Mouse (Mus musculus) myocyte (in vitro differentiated cells): ENCODE results near the gene Dph1. TPM values are rescaled to one million over a fixed set of nuclear protein-coding genes. Genes with fewer than 3 reads are reported as not detected.
A peak's percentile ranks its signal among the peaks of the same experiment; 100 is the strongest.

Experiments used
- H3K27me3 ChIP-seq: one replicate; pipeline ENCODE4 v1.6.1; 2011; ENCODE audit not compliant: control insufficient read depth, insufficient read depth, insufficient read length
- H3K36me3 ChIP-seq: one replicate; pipeline ENCODE4 v1.6.1; 2011; ENCODE audit not compliant: control insufficient read depth, insufficient read depth
- H3K4me2 ChIP-seq: one replicate; pipeline ENCODE4 v1.6.1; 2011; ENCODE audit warnings: low read depth, control low read depth
- H3K4me3 ChIP-seq: one replicate; pipeline ENCODE4 v1.5.1; 2011; ENCODE audit warnings: mild to moderate bottlenecking, control low read depth, moderate library complexity
- H3K79me2 ChIP-seq: one replicate; pipeline ENCODE4 v1.6.1; 2011; ENCODE audit not compliant: control insufficient read depth, insufficient read depth
- H3ac ChIP-seq: one replicate; pipeline ENCODE4 v1.6.1; 2011; ENCODE audit not compliant: control insufficient read depth, insufficient read length
- CEBPB ChIP-seq: IDR thresholded peaks from 2 replicates; pipeline ENCODE4 v1.6.1; 2011; ENCODE audit warnings: mild to moderate bottlenecking, moderate library complexity; ENCODE audit not compliant: poor library complexity, insufficient read depth, severe bottlenecking
- E2F4 ChIP-seq: IDR thresholded peaks from one replicate; pipeline ENCODE4 v1.6.1; 2011; ENCODE audit warnings: mild to moderate bottlenecking, control low read depth, moderate library complexity; ENCODE audit not compliant: insufficient read depth
- MAX ChIP-seq: IDR thresholded peaks from one replicate; pipeline ENCODE4 v1.6.1; 2011; ENCODE audit warnings: low read depth, mild to moderate bottlenecking, control low read depth
- MYOD1 ChIP-seq, 3 experiments: IDR thresholded peaks; one replicate each; pipeline ENCODE4 v1.6.1; 2011; ENCODE audit warnings: control low read depth in 2 of 3, low read depth in 2 of 3, mild to moderate bottlenecking in 2 of 3, moderate library complexity in 1 of 3; ENCODE audit not compliant: insufficient read length in 2 of 3, control insufficient read depth in 1 of 3
- MYOG ChIP-seq, 3 experiments: IDR thresholded peaks; one replicate each; pipeline ENCODE4 v1.6.1; 2011; ENCODE audit warnings: control low read depth in 2 of 3, low read depth in 2 of 3, mild to moderate bottlenecking in 2 of 3; ENCODE audit not compliant: insufficient read length in 2 of 3, control insufficient read depth in 1 of 3, insufficient read depth in 1 of 3
- POLR2A ChIP-seq: IDR thresholded peaks from one replicate; pipeline ENCODE4 v1.6.1; 2011; ENCODE audit warnings: low read depth, mild to moderate bottlenecking, control low read depth, moderate library complexity; ENCODE audit not compliant: insufficient read length
- POLR2AphosphoS2 ChIP-seq: IDR thresholded peaks from one replicate; pipeline ENCODE4 v1.6.1; 2011; ENCODE audit warnings: low read depth, control low read depth; ENCODE audit not compliant: insufficient read length
- REST ChIP-seq: IDR thresholded peaks from one replicate; pipeline ENCODE4 v1.6.1; 2011; ENCODE audit warnings: mild to moderate bottlenecking, control low read depth, moderate library complexity; ENCODE audit not compliant: insufficient read depth, insufficient read length
- SRF ChIP-seq: IDR thresholded peaks from one replicate; pipeline ENCODE4 v1.6.1; 2011; ENCODE audit warnings: low read depth; ENCODE audit not compliant: control insufficient read depth, insufficient read length
- TCF12 ChIP-seq: IDR thresholded peaks from one replicate; pipeline ENCODE4 v1.6.1; 2011; ENCODE audit warnings: mild to moderate bottlenecking, control low read depth; ENCODE audit not compliant: poor library complexity, insufficient read depth, severe bottlenecking
- TCF3 ChIP-seq: IDR thresholded peaks from one replicate; pipeline ENCODE4 v1.6.1; 2011; ENCODE audit warnings: low read depth, control low read depth; ENCODE audit not compliant: insufficient read length
- USF1 ChIP-seq: IDR thresholded peaks from one replicate; pipeline ENCODE4 v1.6.1; 2011; ENCODE audit warnings: low read depth, mild to moderate bottlenecking, control low read depth, moderate library complexity
- polyA plus RNA-seq: library from polyadenylated mRNA; unstranded; fragments of >200 nt; fragmentation: generic; extraction: Trizol; gene quantifications from one replicate; pipeline ENCODE4 v1.2.1, GENCODE M21; 2012; ENCODE audit warnings: missing spikeins

Dph1 gene
- polyA plus RNA-seq, 1 experiment = 15.8 TPM

GRCm38 (mm10) chr11:75230272-75230760 lies 39.3 kb upstream of the Dph1 start:
- TF ChIP-seq MYOG (IDR thresholded peaks at IDR 0.05; ENCODE audit: control insufficient read depth in 1 of 3, insufficient read depth in 1 of 3, insufficient read length in 2 of 3, low read depth in 2 of 3) (no peak), USF1 (no peak), TCF3 (no peak), MYOD1 (IDR thresholded peaks at IDR 0.05; ENCODE audit: control insufficient read depth in 1 of 3, insufficient read length in 2 of 3, low read depth in 2 of 3) (no peak), POLR2AphosphoS2 (no peak), SRF (no peak), TCF12 (no peak), REST (no peak), E2F4 (no peak), POLR2A (no peak), MAX (no peak), CEBPB (no peak)
- H3K4me3 ChIP-seq = no peak overlapping the region
- no peaks in the 10 kb centered on the region for H3K79me2 ChIP-seq
- H3ac ChIP-seq = no peak overlapping the region
- H3K27me3 ChIP-seq = peaks cover 22% of the 10 kb centered on the region
- no peaks in the 10 kb centered on the region for H3K36me3 ChIP-seq
- H3K4me2 ChIP-seq = no peak overlapping the region

GRCm38 (mm10) chr11:75229289-75229688 lies 38.2 kb upstream of the Dph1 start:
- TF ChIP-seq POLR2AphosphoS2 = no peak
- no peak for TF ChIP-seq SRF
- no peak for TF ChIP-seq POLR2A
- no peak for TF ChIP-seq MYOG (IDR thresholded peaks at IDR 0.05; ENCODE audit: control insufficient read depth in 1 of 3, insufficient read depth in 1 of 3, insufficient read length in 2 of 3, low read depth in 2 of 3)
- no peak for TF ChIP-seq MAX
- TF ChIP-seq TCF3 = no peak
- TF ChIP-seq REST = no peak
- TF ChIP-seq USF1 = no peak
- no peak for TF ChIP-seq E2F4
- no peaks in the 10 kb centered on the region for H3K79me2 ChIP-seq
- no peak overlapping the region for H3ac ChIP-seq
- peaks cover 12% of the 10 kb centered on the region for H3K27me3 ChIP-seq
- H3K4me2 ChIP-seq = no peak overlapping the region
- H3K4me3 ChIP-seq = no peak overlapping the region
- H3K36me3 ChIP-seq = no peaks in the 10 kb centered on the region

- H3K27me3 ChIP-seq = no peaks in the 10 kb centered on the region
- no peaks in the 10 kb centered on the region for H3K36me3 ChIP-seq
- no peaks in the 10 kb centered on the region for H3K79me2 ChIP-seq
- H3K4me3 ChIP-seq = no peak overlapping the region
- TF ChIP-seq REST = no peak
- TF ChIP-seq MYOG (IDR thresholded peaks at IDR 0.05; ENCODE audit: control insufficient read depth in 1 of 3, insufficient read depth in 1 of 3, insufficient read length in 2 of 3, low read depth in 2 of 3) = peak in 2 of 3 experiments; percentile 49 to 70
- no peak overlapping the region for H3ac ChIP-seq
- no peak overlapping the region for H3K4me2 ChIP-seq
These were observed 36.6 kb upstream of the Dph1 start for GRCm38 (mm10) chr11:75227632-75228031.

GRCm38 (mm10) chr11:75224835-75225234 lies 33.8 kb upstream of the Dph1 start:
- no peak overlapping the region for H3K4me3 ChIP-seq
- no peak overlapping the region for H3K4me2 ChIP-seq
- H3K79me2 ChIP-seq = no peaks in the 10 kb centered on the region
- no peak overlapping the region for H3ac ChIP-seq
- H3K27me3 ChIP-seq = no peaks in the 10 kb centered on the region
- H3K36me3 ChIP-seq = no peaks in the 10 kb centered on the region
- TF ChIP-seq USF1 (no peak), SRF (no peak), CEBPB (no peak), TCF3 (no peak), REST (no peak), POLR2AphosphoS2 (no peak), TCF12 (no peak), MAX (no peak), E2F4 (no peak), POLR2A (no peak), MYOG (IDR thresholded peaks at IDR 0.05; ENCODE audit: control insufficient read depth in 1 of 3, insufficient read depth in 1 of 3, insufficient read length in 2 of 3, low read depth in 2 of 3) (no peak), MYOD1 (IDR thresholded peaks at IDR 0.05; ENCODE audit: control insufficient read depth in 1 of 3, insufficient read length in 2 of 3, low read depth in 2 of 3) (no peak)

GRCm38 (mm10) chr11:75224062-75224461 lies 33.0 kb upstream of the Dph1 start:
- Histone ChIP-seq H3K27me3 (no peaks in the 10 kb centered on the region), H3ac (no peak overlapping the region), H3K79me2 (no peaks in the 10 kb centered on the region), H3K4me2 (no peak overlapping the region), H3K4me3 (no peak overlapping the region), H3K36me3 (no peaks in the 10 kb centered on the region)
- TF ChIP-seq SRF (no peak), TCF3 (no peak), POLR2A (no peak), MYOD1 (IDR thresholded peaks at IDR 0.05; ENCODE audit: control insufficient read depth in 1 of 3, insufficient read length in 2 of 3, low read depth in 2 of 3) (no peak), TCF12 (no peak), POLR2AphosphoS2 (no peak), E2F4 (no peak), USF1 (no peak), MAX (no peak), CEBPB (no peak), MYOG (IDR thresholded peaks at IDR 0.05; ENCODE audit: control insufficient read depth in 1 of 3, insufficient read depth in 1 of 3, insufficient read length in 2 of 3, low read depth in 2 of 3) (no peak), REST (no peak)
